Mouse (Mus musculus) embryonic facial prominence, embryonic 15.5 days (tissue): ENCODE measurements around the gene H2-DMb1. TPM values are rescaled to one million over a fixed set of nuclear protein-coding genes. Genes with fewer than 3 reads are reported as not detected.
A peak's percentile ranks its signal among the peaks of the same experiment; 100 is the strongest.

Experiments
- ATAC-seq: fragments of 200-750 bp; cut with Nextera tagmentation; 2 replicates; pipeline ENCODE4 v1.8.0; 2017; ENCODE audit warnings: low read depth, moderate TSS enrichment; ENCODE audit not compliant: insufficient number of reproducible peaks, low FRiP score, low TSS enrichment
- H3K27ac ChIP-seq: fragments of 300-500 bp; sonication (generic); replicated peaks from 2 replicates; pipeline ENCODE4 v1.5.1; 2015; ENCODE audit warnings: mild to moderate bottlenecking, inconsistent platforms
- H3K27me3 ChIP-seq: fragments of 300-500 bp; sonication (generic); 2 replicates; pipeline ENCODE4 v1.6.1; 2015; ENCODE audit warnings: inconsistent platforms
- H3K36me3 ChIP-seq: fragments of 300-500 bp; sonication (generic); 2 replicates; pipeline ENCODE4 v1.6.1; 2015; ENCODE audit warnings: mild to moderate bottlenecking, inconsistent platforms
- H3K4me1 ChIP-seq: fragments of 300-500 bp; sonication (generic); 2 replicates; pipeline ENCODE4 v1.6.1; 2015; ENCODE audit warnings: inconsistent platforms
- H3K4me2 ChIP-seq: fragments of 300-500 bp; sonication (generic); replicated peaks from 2 replicates; pipeline ENCODE4 v1.6.1; 2015; ENCODE audit warnings: mild to moderate bottlenecking, inconsistent platforms
- H3K4me3 ChIP-seq: fragments of 300-500 bp; sonication (generic); replicated peaks from 2 replicates; pipeline ENCODE4 v1.5.1; 2015; ENCODE audit warnings: mild to moderate bottlenecking, inconsistent platforms
- H3K9ac ChIP-seq: fragments of 300-500 bp; sonication (generic); 2 replicates; pipeline ENCODE4 v1.6.1; 2015; ENCODE audit warnings: inconsistent platforms
- H3K9me3 ChIP-seq: fragments of 300-500 bp; sonication (generic); replicated peaks from 2 replicates; pipeline ENCODE4 v1.6.1; 2016; ENCODE audit warnings: inconsistent platforms
- WGBS: fragments of 180-500 bp; shearing (Covaris S2); methylation state at CpG from one replicate; pipeline ENCODE4 v1.1.7; 2015; 5-methylcytosine and 5-hydroxymethylcytosine counted together
- polyA plus RNA-seq: library from polyadenylated mRNA; unstranded; fragments of >200 nt; fragmentation: Nextera tagmentation; extraction: Ambion mirVana; gene quantifications from 2 replicates; pipeline ENCODE4 v1.2.1, GENCODE M21; 2015

Gene H2-DMb1
- polyA plus RNA-seq, 1 experiment from 2014 or later: 3.8 TPM

- peaks cover 74% of the 10 kb centered on the region for H3K27me3 ChIP-seq
- ATAC-seq: peak; percentile 84
- H3K36me3 ChIP-seq: no peaks in the 10 kb centered on the region
- peak within 1 kb of the TSS; percentile 76 for H3K4me2 ChIP-seq
- H3K27ac ChIP-seq: no peak within 1 kb of the TSS
- H3K4me3 ChIP-seq: peak within 1 kb of the TSS; percentile 44
- WGBS: 5% methylated on average over 41 of the region's 41 CpGs
- H3K9me3 ChIP-seq: no peaks in the 10 kb centered on the region
- peak within 1 kb of the TSS; percentile 9; the same call in 1 of the 2 replicates for H3K9ac ChIP-seq
- H3K4me1 ChIP-seq: peaks cover 10% of the 10 kb centered on the region
Observed at GRCm38 (mm10) chr17:34196941-34197894, 44.3 kb downstream of the H2-DMb1 start, which contains the start of gene Psmb8. Psmb8 (plus strand) TSS chr17:34197721.

- H3K36me3 ChIP-seq: no peaks in the 10 kb centered on the region
- H3K4me1 ChIP-seq: peaks cover 10% of the 10 kb centered on the region
- 2% methylated on average over 32 of the region's 32 CpGs for WGBS
- H3K27me3 ChIP-seq: peaks cover 68% of the 10 kb centered on the region
- no peak overlapping the region for H3K27ac ChIP-seq
- no peaks in the 10 kb centered on the region for H3K9me3 ChIP-seq
- H3K9ac ChIP-seq: peak overlapping the region; percentile 9; the same call in 1 of the 2 replicates
- ATAC-seq: no peak
- H3K4me2 ChIP-seq: peak overlapping the region; percentile 76
- peak overlapping the region; percentile 44 for H3K4me3 ChIP-seq
Observed at GRCm38 (mm10) chr17:34197904-34198520, 45.1 kb downstream of the H2-DMb1 start.

GRCm38 (mm10) chr17:34198521-34198912, 45.6 kb downstream of the H2-DMb1 start:
- peaks cover 66% of the 10 kb centered on the region for H3K27me3 ChIP-seq
- H3K9ac ChIP-seq: peak overlapping the region; percentile 9; the same call in 1 of the 2 replicates
- H3K9me3 ChIP-seq: no peaks in the 10 kb centered on the region
- peaks cover 10% of the 10 kb centered on the region for H3K4me1 ChIP-seq
- no peak for ATAC-seq
- peak overlapping the region; percentile 76 for H3K4me2 ChIP-seq
- no peaks in the 10 kb centered on the region for H3K36me3 ChIP-seq
- WGBS: 7% methylated on average over 11 of the region's 11 CpGs
- peak overlapping the region; percentile 44 for H3K4me3 ChIP-seq
- H3K27ac ChIP-seq: no peak overlapping the region

- Histone ChIP-seq H3K27me3 (peaks cover 64% of the 10 kb centered on the region), H3K27ac (no peak overlapping the region), H3K4me2 (no peak overlapping the region), H3K9me3 (no peaks in the 10 kb centered on the region), H3K9ac (no peak overlapping the region), H3K4me3 (no peak overlapping the region), H3K36me3 (no peaks in the 10 kb centered on the region), H3K4me1 (peaks cover 10% of the 10 kb centered on the region)
- 55% methylated on average over 12 of the region's 12 CpGs for WGBS
- ATAC-seq: no peak
Observed at GRCm38 (mm10) chr17:34199050-34199619, 46.3 kb downstream of the H2-DMb1 start.

- Histone ChIP-seq H3K9me3 (no peaks in the 10 kb centered on the region), H3K4me2 (no peak overlapping the region), H3K9ac (no peak overlapping the region), H3K27me3 (peaks cover 62% of the 10 kb centered on the region), H3K27ac (no peak overlapping the region), H3K36me3 (no peaks in the 10 kb centered on the region), H3K4me3 (no peak overlapping the region), H3K4me1 (peaks cover 13% of the 10 kb centered on the region)
- WGBS: 78% methylated on average over 10 of the region's 10 CpGs
- ATAC-seq: no peak
Observed at GRCm38 (mm10) chr17:34200047-34200446, 47.2 kb downstream of the H2-DMb1 start.

GRCm38 (mm10) chr17:34200772-34201505, 48.1 kb downstream of the H2-DMb1 start:
- Histone ChIP-seq H3K4me1 (peaks cover 18% of the 10 kb centered on the region), H3K9me3 (no peaks in the 10 kb centered on the region), H3K9ac (no peak overlapping the region), H3K4me3 (no peak overlapping the region), H3K27ac (no peak overlapping the region), H3K36me3 (no peaks in the 10 kb centered on the region), H3K4me2 (no peak overlapping the region), H3K27me3 (peaks cover 64% of the 10 kb centered on the region)
- WGBS: 86% methylated on average over 16 of the region's 16 CpGs
- no peak for ATAC-seq

GRCm38 (mm10) chr17:34201506-34202055, 48.7 kb downstream of the H2-DMb1 start:
- no peak for ATAC-seq
- Histone ChIP-seq H3K27ac (no peak overlapping the region), H3K4me2 (no peak overlapping the region), H3K27me3 (peaks cover 64% of the 10 kb centered on the region), H3K4me3 (no peak overlapping the region), H3K36me3 (no peaks in the 10 kb centered on the region), H3K4me1 (peaks cover 18% of the 10 kb centered on the region), H3K9ac (no peak overlapping the region), H3K9me3 (no peaks in the 10 kb centered on the region)
- 66% methylated on average over 7 of the region's 7 CpGs for WGBS

GRCm38 (mm10) chr17:34202760-34203442, 50.0 kb downstream of the H2-DMb1 start:
- no peak overlapping the region for H3K4me2 ChIP-seq
- H3K27me3 ChIP-seq: peaks cover 57% of the 10 kb centered on the region
- no peaks in the 10 kb centered on the region for H3K9me3 ChIP-seq
- no peak overlapping the region for H3K4me3 ChIP-seq
- 80% methylated on average over 4 of the region's 4 CpGs for WGBS
- no peak overlapping the region for H3K27ac ChIP-seq
- no peak overlapping the region for H3K9ac ChIP-seq
- H3K4me1 ChIP-seq: peaks cover 14% of the 10 kb centered on the region
- H3K36me3 ChIP-seq: no peaks in the 10 kb centered on the region
- ATAC-seq: 0 out of 2 replicates have a peak, but pooled peaks have one; percentile 31

- 66% methylated on average over 5 of the region's 5 CpGs for WGBS
- Histone ChIP-seq H3K4me2 (peak within 1 kb of the TSS; percentile 79), H3K4me3 (peak within 1 kb of the TSS; percentile 62), H3K9ac (peak within 1 kb of the TSS; percentile 35; the same call in 1 of the 2 replicates), H3K36me3 (no peaks in the 10 kb centered on the region), H3K27me3 (peaks cover 52% of the 10 kb centered on the region), H3K27ac (no peak within 1 kb of the TSS), H3K9me3 (no peaks in the 10 kb centered on the region), H3K4me1 (peaks cover 8% of the 10 kb centered on the region)
- no peak for ATAC-seq
Observed at GRCm38 (mm10) chr17:34203444-34203843, 50.6 kb downstream of the H2-DMb1 start, which contains the start of gene Tap2. Tap2 (plus strand) TSS chr17:34203527.
